In the genomic region with DNA sequence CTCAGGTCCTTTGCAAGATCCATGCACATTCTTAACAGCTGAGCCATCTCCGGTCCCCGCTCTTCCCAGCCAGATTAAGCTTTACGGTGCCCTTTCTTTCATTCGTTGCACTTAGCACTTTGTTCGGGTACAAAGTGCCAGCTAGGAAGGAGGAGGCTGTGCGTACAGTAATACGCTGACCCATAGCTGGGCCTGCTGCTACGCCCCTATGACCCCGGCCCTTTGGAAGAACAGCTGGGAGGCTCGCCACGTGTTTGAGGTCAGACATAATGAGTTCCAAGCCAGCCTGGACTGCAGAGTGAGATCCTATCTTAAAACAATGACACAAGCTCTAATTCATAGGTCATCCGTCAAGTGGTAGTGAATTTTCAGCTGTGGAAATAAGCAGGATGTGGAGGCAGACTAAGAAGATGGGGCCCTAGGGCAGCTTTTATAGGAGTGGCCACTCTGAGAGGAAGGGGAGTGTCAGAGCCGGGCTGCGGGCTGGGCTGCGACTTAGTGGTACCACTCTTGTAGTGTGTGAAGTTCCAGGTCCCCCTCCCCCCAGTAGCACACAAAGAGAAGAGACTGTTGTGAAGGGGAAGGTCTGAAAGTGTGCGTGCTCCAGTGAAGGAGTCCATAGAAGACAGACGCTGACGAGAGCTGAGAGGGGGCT, we compare ENCODE assay signal across 13 mouse cellular contexts. TPM values are rescaled to one million over a fixed set of nuclear protein-coding genes. Genes with fewer than 3 reads are reported as not detected.
DNase-seq lines count a peak whose midpoint lies in the region; ATAC-seq and TF ChIP-seq lines count a peak whose summit lies in the region.
"Had no signal": no experiment of that assay in that cellular context is flagged by ENCODE, and none has a peak within 500 bp of the region (broad histone marks: within the 10 kb centered on the region; RNA-seq: fewer than 3 reads in every experiment).

No protein-coding gene starts in this region.

- no peak overlapping the region for H3K4me2 ChIP-seq in lung, embryonic 14.5 days
- H3K4me2 ChIP-seq in embryonic facial prominence, embryonic 14.5 days (ENCODE audit: low read depth, low read length) = no peak overlapping the region
- no peak overlapping the region for H3K4me2 ChIP-seq in kidney, embryonic 16.5 days (replicated peaks; ENCODE audit: low read depth, low read length)
- H3K4me2 ChIP-seq in forebrain, embryonic 15.5 days (replicated peaks) = no peak overlapping the region
- H3K4me2 ChIP-seq: limb, embryonic 13.5 days had no signal

- no peak overlapping the region for H3K9ac ChIP-seq in lung, embryonic 14.5 days
- no peak overlapping the region for H3K9ac ChIP-seq in embryonic facial prominence, embryonic 14.5 days (ENCODE audit: low read depth, low read length)
- H3K9ac ChIP-seq in kidney, embryonic 16.5 days (replicated peaks; ENCODE audit: low read length) = no peak overlapping the region
- no peak overlapping the region for H3K9ac ChIP-seq in forebrain, embryonic 15.5 days (replicated peaks)
- H3K9ac ChIP-seq: limb, embryonic 13.5 days had no signal

- H3K4me3 ChIP-seq in lung, embryonic 14.5 days (ENCODE audit: low read depth, low read length) = no peak overlapping the region
- no peak overlapping the region for H3K4me3 ChIP-seq in embryonic facial prominence, embryonic 14.5 days (ENCODE audit: low read depth, low read length)
- no peak overlapping the region for H3K4me3 ChIP-seq in kidney, embryonic 16.5 days (ENCODE audit: low read length)
- no peak overlapping the region for H3K4me3 ChIP-seq in forebrain, embryonic 15.5 days
- H3K4me3 ChIP-seq: heart, embryonic 10.5 days; limb, embryonic 13.5 days; midbrain, embryonic 10.5 days had no signal

- no peaks in the 10 kb centered on the region for H3K9me3 ChIP-seq in lung, embryonic 14.5 days (ENCODE audit: low read depth, low read length)
- no peaks in the 10 kb centered on the region for H3K9me3 ChIP-seq in embryonic facial prominence, embryonic 14.5 days (ENCODE audit: control insufficient read depth, low read length)
- H3K9me3 ChIP-seq in kidney, embryonic 16.5 days (ENCODE audit: low read length) = no peaks in the 10 kb centered on the region
- H3K9me3 ChIP-seq in forebrain, embryonic 15.5 days = no peaks in the 10 kb centered on the region
- H3K9me3 ChIP-seq: heart, embryonic 10.5 days; limb, embryonic 13.5 days; midbrain, embryonic 10.5 days had no signal

- H3K27ac ChIP-seq in lung, embryonic 14.5 days (ENCODE audit: low read depth) = no peak overlapping the region
- H3K27ac ChIP-seq in embryonic facial prominence, embryonic 14.5 days (replicated peaks; ENCODE audit: low read depth, low read length) = no peak overlapping the region
- H3K27ac ChIP-seq in kidney, embryonic 16.5 days (ENCODE audit: low read length) = peak overlapping the region; percentile 50
- no peak overlapping the region for H3K27ac ChIP-seq in forebrain, embryonic 15.5 days (replicated peaks)
- H3K27ac ChIP-seq: heart, embryonic 10.5 days; limb, embryonic 13.5 days; midbrain, embryonic 10.5 days had no signal

- WGBS in lung, embryonic 14.5 days = 59% methylated on average over 18 of the region's 18 CpGs
- WGBS in embryonic facial prominence, embryonic 14.5 days = 51% methylated on average over 18 of the region's 18 CpGs
- 45% methylated on average over 18 of the region's 18 CpGs for WGBS in kidney, embryonic 16.5 days
- 87% methylated on average over 18 of the region's 18 CpGs for WGBS in forebrain, embryonic 15.5 days

- H3K36me3 ChIP-seq in lung, embryonic 14.5 days (ENCODE audit: insufficient read depth) = peaks cover 86% of the 10 kb centered on the region
- peaks cover 94% of the 10 kb centered on the region for H3K36me3 ChIP-seq in embryonic facial prominence, embryonic 14.5 days (ENCODE audit: control insufficient read depth, insufficient read depth, low read length)
- peaks cover 61% of the 10 kb centered on the region for H3K36me3 ChIP-seq in kidney, embryonic 16.5 days (ENCODE audit: insufficient read depth, low read length)
- H3K36me3 ChIP-seq in forebrain, embryonic 15.5 days = peaks cover 94% of the 10 kb centered on the region

- DNase-seq in lung, embryonic 14.5 days = no peak
- DNase-seq in lung, postnatal 36 days = no peak
- DNase-seq in embryonic facial prominence, embryonic 14.5 days (ENCODE audit: low spot score) = no peak
- peak; percentile 24 for DNase-seq in mesoderm, embryonic 11.5 days (ENCODE audit: low read depth, low spot score)
- no peak for DNase-seq in cerebellum, postnatal 25 days
- DNase-seq in retina, postnatal 1 day = no peak
- DNase-seq: adrenal gland, adult 8-10 months; heart, postnatal 4 days had no signal

- H3K27me3 ChIP-seq in lung, embryonic 14.5 days (ENCODE audit: insufficient read depth, low read length) = no peaks in the 10 kb centered on the region
- no peaks in the 10 kb centered on the region for H3K27me3 ChIP-seq in embryonic facial prominence, embryonic 14.5 days (replicated peaks; ENCODE audit: control insufficient read depth, insufficient read depth, low read length)
- H3K27me3 ChIP-seq in kidney, embryonic 16.5 days (ENCODE audit: insufficient read depth, low read length) = no peaks in the 10 kb centered on the region
- H3K27me3 ChIP-seq in forebrain, embryonic 15.5 days = no peaks in the 10 kb centered on the region
- H3K27me3 ChIP-seq: limb, embryonic 13.5 days had no signal

- no peak for TF ChIP-seq CTCF in lung, embryonic 14.5 days (IDR thresholded peaks at IDR 0.05; ENCODE audit: low read depth)

- no peaks in the 10 kb centered on the region for H3K4me1 ChIP-seq in lung, embryonic 14.5 days (ENCODE audit: insufficient read depth)
- H3K4me1 ChIP-seq in embryonic facial prominence, embryonic 14.5 days (ENCODE audit: control insufficient read depth, insufficient read depth, low read length) = no peaks in the 10 kb centered on the region
- H3K4me1 ChIP-seq in kidney, embryonic 16.5 days (ENCODE audit: insufficient read depth, low read length) = peaks cover 13% of the 10 kb centered on the region; the same call in 1 of the 2 replicates
- no peaks in the 10 kb centered on the region for H3K4me1 ChIP-seq in forebrain, embryonic 15.5 days
- H3K4me1 ChIP-seq: limb, embryonic 13.5 days; midbrain, embryonic 10.5 days had no signal

- peak; percentile 65; the same call in 1 of the 2 replicates for ATAC-seq in lung, embryonic 14.5 days (ENCODE audit: insufficient read depth)
- ATAC-seq in embryonic facial prominence, embryonic 14.5 days (ENCODE audit: low read depth) = 0 out of 2 replicates have a peak, but pooled peaks have one; percentile 33
- ATAC-seq in kidney, embryonic 16.5 days (ENCODE audit: low FRiP score, low TSS enrichment) = peak; percentile 88
- no peak for ATAC-seq in forebrain, embryonic 15.5 days (replicated peaks)

RNA-seq across cellular contexts. Expression of a gene that starts 14.1 kb away (rescaled TPM):
- 57.4 and 57.7 TPM in 2 replicates for polyA plus RNA-seq in lung, embryonic 14.5 days (2014; fragmentation: Nextera tagmentation; extraction: Ambion mirVana)
- 44.3 and 45.7 TPM in 2 replicates for polyA plus RNA-seq in embryonic facial prominence, embryonic 14.5 days (2014; fragmentation: Nextera tagmentation; extraction: Ambion mirVana)
- polyA plus RNA-seq in kidney, embryonic 16.5 days (2015; fragmentation: Nextera tagmentation; extraction: Ambion mirVana) = 67.0 and 73.5 TPM in 2 replicates
- polyA plus RNA-seq in forebrain, embryonic 15.5 days (2015; fragmentation: Nextera tagmentation; extraction: Ambion mirVana) = 24.7 and 26.5 TPM in 2 replicates

RNA-seq across cellular contexts. Expression of a gene that starts 28.2 kb away (rescaled TPM):
- polyA plus RNA-seq in lung, embryonic 14.5 days (2014; fragmentation: Nextera tagmentation; extraction: Ambion mirVana) = 49.9 and 51.1 TPM in 2 replicates
- polyA plus RNA-seq in embryonic facial prominence, embryonic 14.5 days (2014; fragmentation: Nextera tagmentation; extraction: Ambion mirVana) = 33.9 and 34.7 TPM in 2 replicates
- polyA plus RNA-seq in kidney, embryonic 16.5 days (2015; fragmentation: Nextera tagmentation; extraction: Ambion mirVana) = 45.7 and 61.2 TPM in 2 replicates
- 110 and 113 TPM in 2 replicates for polyA plus RNA-seq in forebrain, embryonic 15.5 days (2015; fragmentation: Nextera tagmentation; extraction: Ambion mirVana)
